Mouse (Mus musculus) midbrain, embryonic 12.5 days (tissue): ENCODE data around the gene Daam2. TPM values are rescaled to one million over a fixed set of nuclear protein-coding genes. Genes with fewer than 3 reads are reported as not detected.

Source experiments
- ATAC-seq: fragments of 200-750 bp; cut with Nextera tagmentation; 2 replicates; pipeline ENCODE4 v1.8.0; 2017; ENCODE audit warnings: low read depth, moderate TSS enrichment, moderate library complexity; ENCODE audit not compliant: low FRiP score
- H3K27ac ChIP-seq: fragments of 300-500 bp; sonication (generic); replicated peaks from 2 replicates; pipeline ENCODE4 v1.5.1; 2016; ENCODE audit warnings: mild to moderate bottlenecking
- H3K27me3 ChIP-seq: fragments of 300-500 bp; sonication (generic); 2 replicates; pipeline ENCODE4 v1.6.1; 2016; ENCODE audit warnings: mild to moderate bottlenecking
- H3K36me3 ChIP-seq: fragments of 300-500 bp; sonication (generic); 2 replicates; pipeline ENCODE4 v1.6.1; 2016
- H3K4me1 ChIP-seq: fragments of 300-500 bp; sonication (generic); 2 replicates; pipeline ENCODE4 v1.6.1; 2016
- H3K4me2 ChIP-seq: fragments of 300-500 bp; sonication (generic); replicated peaks from 2 replicates; pipeline ENCODE4 v1.6.1; 2016; ENCODE audit warnings: mild to moderate bottlenecking, moderate library complexity
- H3K4me3 ChIP-seq: fragments of 300-500 bp; sonication (generic); 2 replicates; pipeline ENCODE4 v1.5.1; 2016; ENCODE audit warnings: mild to moderate bottlenecking
- H3K9ac ChIP-seq: fragments of 300-500 bp; sonication (generic); replicated peaks from 2 replicates; pipeline ENCODE4 v1.6.1; 2016; ENCODE audit warnings: mild to moderate bottlenecking, moderate library complexity
- H3K9me3 ChIP-seq: fragments of 300-500 bp; sonication (generic); 2 replicates; pipeline ENCODE4 v1.6.1; 2016; ENCODE audit warnings: mild to moderate bottlenecking
- WGBS: fragments of 180-500 bp; shearing (Covaris S2); methylation state at CpG from one replicate; pipeline ENCODE4 v1.1.7; 2016; 5-methylcytosine and 5-hydroxymethylcytosine counted together
- polyA plus RNA-seq: library from polyadenylated mRNA; unstranded; fragments of >200 nt; fragmentation: Nextera tagmentation; extraction: Ambion mirVana; gene quantifications from 2 replicates; pipeline ENCODE4 v1.2.1, GENCODE M21; 2016

The Daam2 gene
- polyA plus RNA-seq, 1 experiment from 2014 or later: 2.0 TPM

- H3K27me3 ChIP-seq: peaks cover 27% of the 10 kb centered on the region
These were observed 4.3 kb downstream of the Daam2 start for GRCm38 (mm10) chr17:49559786-49560289.

DNA sequence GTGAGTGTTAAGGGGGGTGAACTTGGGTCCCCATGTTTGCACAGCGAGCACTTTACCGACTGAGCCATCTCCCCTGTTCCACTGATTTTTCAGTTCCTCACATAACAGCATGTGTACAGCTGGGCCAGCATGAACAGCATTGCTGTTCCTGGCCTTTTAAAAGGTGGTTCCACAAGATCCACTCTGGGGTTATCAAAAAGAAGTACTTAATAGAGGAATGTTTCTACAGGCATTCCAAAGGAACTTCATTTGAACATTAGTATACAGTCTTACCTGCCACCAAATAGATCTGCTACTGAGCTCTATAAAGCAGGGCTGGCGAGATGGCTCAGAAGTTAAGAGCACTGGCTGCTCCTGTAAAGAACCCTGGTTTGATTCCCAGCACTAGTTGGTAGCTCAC, 8.0 kb downstream of the Daam2 start:
- no peak for ATAC-seq
- H3K4me3 ChIP-seq: no peak overlapping the region
- H3K4me1 ChIP-seq: no peaks in the 10 kb centered on the region
- H3K9ac ChIP-seq: no peak overlapping the region
- H3K36me3 ChIP-seq: no peaks in the 10 kb centered on the region
- H3K9me3 ChIP-seq: no peaks in the 10 kb centered on the region
- no peaks in the 10 kb centered on the region for H3K27me3 ChIP-seq
- no peak overlapping the region for H3K4me2 ChIP-seq
- H3K27ac ChIP-seq: no peak overlapping the region
- WGBS: 82% methylated on average over 3 of the region's 3 CpGs

More at GRCm38 (mm10) chr17:49559786-49560289, 4.3 kb downstream of the Daam2 start:
- Histone ChIP-seq H3K27ac (no peak overlapping the region), H3K4me2 (no peak overlapping the region), H3K4me3 (no peak overlapping the region), H3K36me3 (no peaks in the 10 kb centered on the region), H3K4me1 (peaks cover 8% of the 10 kb centered on the region), H3K9ac (no peak overlapping the region), H3K9me3 (no peaks in the 10 kb centered on the region)
- ATAC-seq: no peak
- 60% methylated on average over 5 of the region's 5 CpGs for WGBS

DNA sequence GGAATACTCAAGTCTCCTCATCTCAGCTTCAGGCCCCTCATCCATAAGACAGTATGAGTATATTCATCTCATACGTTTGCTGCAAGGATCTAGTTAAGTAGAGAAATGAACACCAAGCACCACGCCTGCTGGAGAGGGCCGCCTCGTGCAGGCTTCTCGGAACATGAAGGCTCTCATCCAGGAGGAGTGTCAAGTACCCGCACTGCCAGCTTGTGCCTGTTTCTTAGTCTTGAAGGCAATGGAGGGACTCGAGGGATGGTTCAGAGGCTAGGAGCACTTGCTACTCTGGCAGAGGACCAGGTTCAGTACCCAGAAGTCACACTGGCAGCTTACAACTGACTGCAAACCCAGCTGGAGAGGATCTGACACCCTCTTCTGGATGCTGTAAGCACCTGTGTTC, 12.2 kb downstream of the Daam2 start:
- ATAC-seq: no peak
- Histone ChIP-seq H3K27me3 (no peaks in the 10 kb centered on the region), H3K9ac (no peak overlapping the region), H3K4me3 (no peak overlapping the region), H3K9me3 (no peaks in the 10 kb centered on the region), H3K36me3 (no peaks in the 10 kb centered on the region), H3K4me2 (no peak overlapping the region), H3K27ac (no peak overlapping the region), H3K4me1 (no peaks in the 10 kb centered on the region)
- WGBS: 91% methylated on average over 7 of the region's 7 CpGs

DNA sequence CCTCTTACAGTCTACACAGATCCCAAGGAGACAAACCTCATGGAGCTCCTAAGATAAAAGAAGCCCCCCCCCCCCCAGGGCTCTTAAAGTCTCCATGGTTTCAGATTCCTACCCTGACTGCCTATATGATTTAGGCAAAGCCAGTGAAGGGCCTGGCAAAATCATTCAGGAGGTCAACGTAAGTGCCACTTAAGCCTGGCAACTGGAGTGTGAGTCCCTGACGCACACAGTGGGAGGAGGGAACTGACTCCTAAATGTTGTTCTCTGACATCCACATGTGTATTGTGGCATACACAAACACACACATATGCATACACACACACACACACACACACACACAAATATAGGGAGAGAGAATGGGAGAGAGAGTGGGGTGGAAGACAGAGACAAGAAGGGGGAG, 12.7 kb downstream of the Daam2 start:
- no peak overlapping the region for H3K9ac ChIP-seq
- no peaks in the 10 kb centered on the region for H3K4me1 ChIP-seq
- H3K4me3 ChIP-seq: no peak overlapping the region
- H3K27ac ChIP-seq: no peak overlapping the region
- 78% methylated on average over 2 of the region's 2 CpGs for WGBS
- no peaks in the 10 kb centered on the region for H3K27me3 ChIP-seq
- H3K9me3 ChIP-seq: no peaks in the 10 kb centered on the region
- no peaks in the 10 kb centered on the region for H3K36me3 ChIP-seq
- no peak overlapping the region for H3K4me2 ChIP-seq
- no peak for ATAC-seq

DNA sequence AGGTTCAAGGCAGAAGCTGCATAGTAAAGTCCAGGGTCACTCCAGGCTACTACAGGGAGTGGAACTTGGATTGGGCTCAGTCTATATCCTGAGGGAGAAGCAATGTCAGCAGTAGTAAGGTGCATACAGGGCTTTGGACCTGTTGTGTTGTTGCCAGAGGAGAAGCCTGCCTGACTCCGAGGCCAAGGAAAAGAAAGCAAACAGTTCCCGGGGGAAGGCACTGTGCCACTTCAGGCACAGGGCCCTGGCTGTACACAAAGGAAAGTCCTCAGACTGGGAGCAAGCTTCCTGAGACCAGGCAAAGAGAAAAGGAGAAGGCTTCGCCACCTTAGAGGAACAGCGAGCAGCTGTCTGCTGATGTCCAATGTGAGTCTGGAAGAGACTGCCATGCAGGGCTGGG, 18.1 kb downstream of the Daam2 start:
- no peak for ATAC-seq
- WGBS: 79% methylated on average over 4 of the region's 4 CpGs
- no peak overlapping the region for H3K9ac ChIP-seq

DNA sequence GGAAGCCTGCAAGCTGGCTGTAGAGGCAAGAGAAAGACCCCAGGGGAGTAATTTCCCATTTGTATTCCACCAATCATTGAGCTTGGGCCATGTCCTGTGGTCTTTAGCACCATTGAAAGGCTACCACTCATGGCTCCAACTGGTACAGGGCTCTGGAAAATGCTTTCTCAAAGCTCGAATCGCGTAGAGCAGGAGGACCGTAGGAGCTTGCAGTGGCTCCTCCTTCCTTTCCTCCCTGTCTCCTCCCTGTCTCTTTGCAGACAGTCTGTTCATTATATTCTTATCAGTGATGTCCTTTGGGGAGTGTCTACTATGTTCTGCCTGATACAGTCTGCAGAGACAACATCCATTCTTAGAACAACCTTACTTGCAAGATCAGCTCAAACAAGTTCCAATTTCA, 18.7 kb downstream of the Daam2 start:
- 86% methylated on average over 4 of the region's 4 CpGs for WGBS
- Histone ChIP-seq H3K9ac (no peak overlapping the region), H3K4me3 (no peak overlapping the region), H3K36me3 (no peaks in the 10 kb centered on the region), H3K27me3 (no peaks in the 10 kb centered on the region; the same call in 1 of the 2 replicates), H3K4me1 (peaks cover 5% of the 10 kb centered on the region; the same call in 1 of the 2 replicates), H3K4me2 (no peak overlapping the region), H3K9me3 (no peaks in the 10 kb centered on the region), H3K27ac (no peak overlapping the region)
- ATAC-seq: no peak

More for the DNA sequence above, 18.1 kb downstream of the Daam2 start:
- Histone ChIP-seq H3K36me3 (no peaks in the 10 kb centered on the region), H3K9me3 (no peaks in the 10 kb centered on the region), H3K4me1 (no peaks in the 10 kb centered on the region), H3K4me3 (no peak overlapping the region), H3K27ac (no peak overlapping the region), H3K4me2 (no peak overlapping the region), H3K27me3 (no peaks in the 10 kb centered on the region)

DNA sequence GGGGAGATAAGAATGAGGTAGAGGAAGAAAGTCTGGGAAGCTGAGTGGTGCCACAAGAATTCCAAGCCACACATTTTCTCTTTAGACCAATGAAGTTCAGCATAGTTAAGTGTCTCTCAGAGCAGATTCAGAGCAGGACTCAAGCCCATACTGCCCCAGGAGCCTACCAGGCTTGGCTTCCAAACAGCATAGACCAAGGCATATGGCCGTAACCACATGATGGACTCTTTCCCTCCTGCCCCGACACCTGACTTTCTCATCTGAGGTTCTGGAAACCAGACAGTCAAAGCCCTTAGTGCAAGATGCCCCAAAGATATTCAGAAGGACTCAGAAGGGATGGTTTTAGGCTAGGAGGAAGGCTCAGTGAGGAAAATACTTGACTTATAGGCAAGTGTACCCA, 19.6 kb downstream of the Daam2 start:
- ATAC-seq: no peak

DNA sequence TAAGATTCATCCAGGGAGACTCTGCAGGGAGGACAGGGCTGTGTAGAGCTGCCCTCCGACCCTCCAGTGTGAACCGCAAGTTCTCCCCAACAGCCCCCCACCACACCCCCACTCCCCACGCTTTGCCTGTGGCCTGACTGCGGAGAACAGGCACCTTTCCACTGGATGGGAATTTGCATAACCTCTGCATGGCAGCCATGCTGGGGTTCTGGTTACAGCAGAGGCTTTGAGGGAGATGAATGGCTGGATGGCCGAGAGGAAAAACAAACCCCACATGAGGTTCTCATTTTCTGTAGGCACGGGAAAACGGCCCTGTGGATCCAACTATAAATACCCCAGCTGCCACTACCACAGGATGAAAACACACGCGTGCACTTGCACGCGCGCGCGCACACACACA, 23.4 kb downstream of the Daam2 start:
- WGBS: 69% methylated on average over 14 of the region's 14 CpGs
- H3K27ac ChIP-seq: no peak overlapping the region

More for the DNA sequence above, 19.6 kb downstream of the Daam2 start:
- Histone ChIP-seq H3K9ac (no peak overlapping the region), H3K27ac (no peak overlapping the region), H3K4me2 (no peak overlapping the region), H3K4me3 (no peak overlapping the region), H3K27me3 (no peaks in the 10 kb centered on the region; the same call in 1 of the 2 replicates), H3K4me1 (peaks cover 12% of the 10 kb centered on the region; the same call in 1 of the 2 replicates), H3K36me3 (no peaks in the 10 kb centered on the region), H3K9me3 (no peaks in the 10 kb centered on the region)
- 90% methylated on average over 2 of the region's 2 CpGs for WGBS

DNA sequence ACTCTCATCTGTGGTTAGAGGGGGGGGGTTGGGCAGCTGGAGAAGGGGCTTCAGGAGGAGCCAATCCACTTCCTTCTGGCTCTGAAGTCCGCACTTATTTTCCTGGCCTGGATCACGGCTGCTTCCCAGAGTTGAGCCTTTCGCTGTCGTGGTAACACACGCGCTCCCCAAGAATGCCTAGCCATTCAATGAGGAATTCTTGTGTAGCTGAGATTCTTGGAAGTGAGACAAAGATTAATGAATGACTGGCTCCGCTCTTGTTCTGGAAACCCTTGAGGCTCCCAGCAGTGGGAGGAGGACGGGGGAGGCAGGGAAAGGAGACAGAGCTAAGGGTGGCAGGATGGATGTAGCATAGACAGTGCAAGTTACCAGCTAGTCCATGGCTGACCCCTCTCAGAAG, 24.9 kb downstream of the Daam2 start:
- H3K4me2 ChIP-seq: no peak overlapping the region

More for the DNA sequence above, 23.4 kb downstream of the Daam2 start:
- Histone ChIP-seq H3K9ac (no peak overlapping the region), H3K36me3 (no peaks in the 10 kb centered on the region), H3K4me1 (peaks cover 27% of the 10 kb centered on the region), H3K4me3 (no peak overlapping the region), H3K27me3 (no peaks in the 10 kb centered on the region; the same call in 1 of the 2 replicates), H3K9me3 (no peaks in the 10 kb centered on the region), H3K4me2 (no peak overlapping the region)
- ATAC-seq: no peak

GRCm38 (mm10) chr17:49535580-49535979, 28.6 kb downstream of the Daam2 start:
- H3K27ac ChIP-seq: no peak overlapping the region
- no peaks in the 10 kb centered on the region for H3K9me3 ChIP-seq
- H3K27me3 ChIP-seq: no peaks in the 10 kb centered on the region; the same call in 1 of the 2 replicates
- no peak overlapping the region for H3K4me3 ChIP-seq
- H3K4me1 ChIP-seq: peaks cover 32% of the 10 kb centered on the region
- 73% methylated on average over 4 of the region's 4 CpGs for WGBS
- no peak for ATAC-seq
- H3K36me3 ChIP-seq: no peaks in the 10 kb centered on the region
- no peak overlapping the region for H3K9ac ChIP-seq
- no peak overlapping the region for H3K4me2 ChIP-seq

More for the DNA sequence above, 24.9 kb downstream of the Daam2 start:
- WGBS: 9% methylated on average over 8 of the region's 8 CpGs
- peaks cover 32% of the 10 kb centered on the region for H3K4me1 ChIP-seq
- ATAC-seq: peak; percentile 85
- no peaks in the 10 kb centered on the region; the same call in 1 of the 2 replicates for H3K27me3 ChIP-seq
- H3K4me3 ChIP-seq: no peak overlapping the region
- no peaks in the 10 kb centered on the region for H3K36me3 ChIP-seq
- no peaks in the 10 kb centered on the region for H3K9me3 ChIP-seq
- no peak overlapping the region for H3K9ac ChIP-seq
- H3K27ac ChIP-seq: 0 out of 2 replicates have a peak overlapping the region, but pooled peaks have one; percentile 25

DNA sequence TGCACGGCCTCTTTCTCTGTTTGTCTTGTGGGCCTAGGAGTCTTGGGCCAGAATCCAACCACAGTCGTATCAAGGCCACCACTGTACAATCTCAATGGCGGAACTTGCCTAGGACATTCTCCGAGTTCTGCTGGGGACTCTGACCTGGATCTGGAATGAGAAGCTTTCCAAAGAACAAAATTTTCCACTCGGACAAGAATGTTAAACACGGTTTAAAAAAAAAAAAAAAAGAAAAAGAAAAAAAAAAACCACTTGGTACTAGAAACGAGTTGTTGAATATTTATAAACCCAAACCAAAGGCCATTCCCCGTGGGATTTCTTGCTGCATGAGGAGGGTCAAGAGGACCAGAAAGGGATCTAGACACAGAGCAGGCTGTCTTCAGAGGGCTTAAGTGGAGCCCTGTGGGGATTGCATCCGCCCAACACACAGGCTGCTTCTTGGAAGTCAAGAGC, 29.9 kb downstream of the Daam2 start:
- Histone ChIP-seq H3K9ac (no peak overlapping the region), H3K4me3 (no peak overlapping the region), H3K4me1 (peaks cover 22% of the 10 kb centered on the region), H3K36me3 (no peaks in the 10 kb centered on the region), H3K27ac (no peak overlapping the region), H3K9me3 (no peaks in the 10 kb centered on the region), H3K27me3 (no peaks in the 10 kb centered on the region), H3K4me2 (no peak overlapping the region)
- 56% methylated on average over 9 of the region's 9 CpGs for WGBS
- ATAC-seq: no peak

- H3K4me2 ChIP-seq: no peak overlapping the region
- 93% methylated on average over 5 of the region's 5 CpGs for WGBS
- ATAC-seq: no peak
- H3K27me3 ChIP-seq: no peaks in the 10 kb centered on the region
- no peak overlapping the region for H3K4me3 ChIP-seq
- no peaks in the 10 kb centered on the region for H3K36me3 ChIP-seq
- no peaks in the 10 kb centered on the region for H3K9me3 ChIP-seq
- no peak overlapping the region for H3K27ac ChIP-seq
- H3K9ac ChIP-seq: no peak overlapping the region
- H3K4me1 ChIP-seq: peaks cover 14% of the 10 kb centered on the region; the same call in 1 of the 2 replicates
These were observed 32.5 kb downstream of the Daam2 start for GRCm38 (mm10) chr17:49531661-49532060.

GRCm38 (mm10) chr17:49530215-49530614, 33.9 kb downstream of the Daam2 start:
- no peak overlapping the region for H3K4me2 ChIP-seq
- peaks cover 8% of the 10 kb centered on the region; the same call in 1 of the 2 replicates for H3K4me1 ChIP-seq
- no peak overlapping the region for H3K4me3 ChIP-seq
- no peaks in the 10 kb centered on the region for H3K9me3 ChIP-seq
- no peak overlapping the region for H3K9ac ChIP-seq
- 20% methylated on average over 3 of the region's 3 CpGs for WGBS
- H3K36me3 ChIP-seq: no peaks in the 10 kb centered on the region
- no peaks in the 10 kb centered on the region for H3K27me3 ChIP-seq
- 0 out of 2 replicates have a peak, but pooled peaks have one; percentile 12 for ATAC-seq
- no peak overlapping the region for H3K27ac ChIP-seq
